Mouse (Mus musculus) liver, adult 2 months (tissue): ENCODE results near the gene Tbl1xr1.

Experiments
- CTCF ChIP-seq: fragments of 200-500 bp; IDR thresholded peaks from 2 replicates; pipeline ENCODE4 v1.5.1; 2011; ENCODE audit warnings: low read depth, low read length, control low read depth
- POLR2A ChIP-seq: fragments of 200-500 bp; IDR thresholded peaks from 2 replicates; pipeline ENCODE4 v1.6.1; 2011; ENCODE audit warnings: low read length, control low read depth; ENCODE audit not compliant: insufficient read depth; ENCODE audit errors: extremely low read depth

- TF ChIP-seq POLR2A, result no peak
- TF ChIP-seq CTCF, result no peak
Measured at GRCm38 (mm10) chr3:22126251-22126826, 49.9 kb downstream of the Tbl1xr1 start.
